Mouse (Mus musculus): Measurements from ENCODE around the gene 1810037I17Rik.

- no peak for TF ChIP-seq POLR2A (IDR thresholded peaks at IDR 0.05; ENCODE audit: control insufficient read depth in 1 of 2, insufficient read depth in 1 of 2, low read depth in 1 of 2, low read length in 2 of 2, poor library complexity in 1 of 2)
- no peak for TF ChIP-seq JUND (IDR thresholded peaks at IDR 0.05; ENCODE audit: low read depth, low read length)
- no peak for TF ChIP-seq CTCF (IDR thresholded peaks at IDR 0.05 in 2 of 3, conservative IDR thresholded peaks at IDR 0.05 in 1 of 3; ENCODE audit: control insufficient read depth in 1 of 3, insufficient read depth in 1 of 3, low read depth in 2 of 3, low read length in 3 of 3, poor library complexity in 1 of 3, severe bottlenecking in 1 of 3)
- no peak for TF ChIP-seq MYB (IDR thresholded peaks at IDR 0.05; ENCODE audit: low read depth, low read length)
- TF ChIP-seq EP300 (IDR thresholded peaks at IDR 0.05; ENCODE audit: low read depth in 1 of 2, low read length in 2 of 2): no peak
- TF ChIP-seq ZNF384 (IDR thresholded peaks at IDR 0.05; ENCODE audit: low read depth, low read length): no peak
- no peak for TF ChIP-seq ELF1 (IDR thresholded peaks at IDR 0.05; ENCODE audit: low read depth, low read length)
- TF ChIP-seq POLR2AphosphoS2 (IDR thresholded peaks at IDR 0.05; ENCODE audit: low read length): no peak
- TF ChIP-seq HCFC1 (IDR thresholded peaks at IDR 0.05; ENCODE audit: low read depth, low read length): no peak
- TF ChIP-seq USF1 (IDR thresholded peaks at IDR 0.05; ENCODE audit: low read depth, low read length): no peak
- no peak for TF ChIP-seq NELFE (IDR thresholded peaks at IDR 0.05; ENCODE audit: low read depth, low read length)
- no peak for TF ChIP-seq CHD2 (IDR thresholded peaks at IDR 0.05; ENCODE audit: low read length)
Observed at GRCm38 (mm10) chr3:122972126-122972822, 48.3 kb downstream of the 1810037I17Rik start.

All from MEL (cell line).